Mouse (Mus musculus) neural tube, embryonic 14.5 days (tissue): ENCODE results near the gene Parp6. TPM values are rescaled to one million over a fixed set of nuclear protein-coding genes. Genes with fewer than 3 reads are reported as not detected.

Experiments
- ATAC-seq: fragments of 200-750 bp; cut with Nextera tagmentation; 2 replicates; pipeline ENCODE4 v1.8.0; 2017; ENCODE audit warnings: low read depth, mild to moderate bottlenecking, moderate TSS enrichment, moderate library complexity
- H3K27ac ChIP-seq: fragments of 300-500 bp; sonication (generic); 2 replicates; pipeline ENCODE4 v1.5.1; 2014; ENCODE audit warnings: low read depth, mild to moderate bottlenecking, control low read depth, low read length, moderate library complexity, mixed read lengths
- H3K27me3 ChIP-seq: fragments of 300-500 bp; sonication (generic); 2 replicates; pipeline ENCODE4 v1.6.1; 2014; ENCODE audit warnings: low read length; ENCODE audit not compliant: control insufficient read depth, insufficient read depth
- H3K36me3 ChIP-seq: fragments of 300-500 bp; sonication (generic); 2 replicates; pipeline ENCODE4 v1.6.1; 2014; ENCODE audit warnings: low read length, mixed read lengths; ENCODE audit not compliant: control insufficient read depth, insufficient read depth
- H3K4me1 ChIP-seq: fragments of 300-500 bp; sonication (generic); 2 replicates; pipeline ENCODE4 v1.6.1; 2014; ENCODE audit warnings: low read length; ENCODE audit not compliant: control insufficient read depth, insufficient read depth
- H3K4me2 ChIP-seq: fragments of 300-500 bp; sonication (generic); 2 replicates; pipeline ENCODE4 v1.6.1; 2014; ENCODE audit warnings: mild to moderate bottlenecking, low read depth, low read length, control low read depth
- H3K4me3 ChIP-seq: fragments of 300-500 bp; sonication (generic); 2 replicates; pipeline ENCODE4 v1.5.1; 2014; ENCODE audit warnings: low read depth, low read length, control low read depth, mixed read lengths
- H3K9ac ChIP-seq: fragments of 300-500 bp; sonication (generic); replicated peaks from 2 replicates; pipeline ENCODE4 v1.6.1; 2014; ENCODE audit warnings: low read depth, mild to moderate bottlenecking, control low read depth, low read length, mixed read lengths
- H3K9me3 ChIP-seq: fragments of 300-500 bp; sonication (generic); 2 replicates; pipeline ENCODE4 v1.6.1; 2016; ENCODE audit warnings: low read length; ENCODE audit not compliant: control insufficient read depth
- WGBS: fragments of 180-500 bp; shearing (Covaris S2); extraction: QIAGEN DNeasy Blood & Tissue Kit; methylation state at CpG from one replicate; pipeline ENCODE4 v1.1.7; 2014; 5-methylcytosine and 5-hydroxymethylcytosine counted together
- polyA plus RNA-seq: library from polyadenylated mRNA; unstranded; fragments of >200 nt; fragmentation: Nextera tagmentation; extraction: Ambion mirVana; gene quantifications from 2 replicates; pipeline ENCODE4 v1.2.1, GENCODE M21; 2014

Gene Parp6
- polyA plus RNA-seq, 1 experiment from 2014 or later: 258 TPM

GRCm38 (mm10) chr9:59649911-59650310 lies 32.8 kb downstream of the Parp6 start:
- Histone ChIP-seq H3K4me2 (no peak overlapping the region), H3K27ac (no peak overlapping the region), H3K4me3 (no peak overlapping the region), H3K9ac (no peak overlapping the region), H3K27me3 (no peaks in the 10 kb centered on the region), H3K9me3 (no peaks in the 10 kb centered on the region), H3K36me3 (peaks cover 41% of the 10 kb centered on the region), H3K4me1 (no peaks in the 10 kb centered on the region)
- WGBS: 93% methylated on average over 4 of the region's 4 CpGs
- no peak for ATAC-seq

- no peaks in the 10 kb centered on the region for H3K9me3 ChIP-seq
- WGBS: 39% methylated on average over 3 of the region's 3 CpGs
- no peak overlapping the region for H3K27ac ChIP-seq
- no peak overlapping the region for H3K4me3 ChIP-seq
- H3K36me3 ChIP-seq: peaks cover 18% of the 10 kb centered on the region
- no peaks in the 10 kb centered on the region for H3K27me3 ChIP-seq
- no peak overlapping the region for H3K9ac ChIP-seq
- H3K4me1 ChIP-seq: peaks cover 8% of the 10 kb centered on the region; the same call in 1 of the 2 replicates
- no peak overlapping the region for H3K4me2 ChIP-seq
- no peak for ATAC-seq
These were observed 36.3 kb downstream of the Parp6 start for GRCm38 (mm10) chr9:59653371-59653770.

- 89% methylated on average over 2 of the region's 2 CpGs for WGBS
- H3K9ac ChIP-seq: no peak overlapping the region
- no peak overlapping the region for H3K27ac ChIP-seq
These were observed 37.4 kb downstream of the Parp6 start for GRCm38 (mm10) chr9:59654450-59654983.

GRCm38 (mm10) chr9:59655958-59656634 lies 39.0 kb downstream of the Parp6 start, which contains the start of gene Pkm:
Gene Pkm (plus strand): TSS chr9:59656368.
- under 1% methylated on average over 45 of the region's 46 CpGs for WGBS
- Histone ChIP-seq H3K9me3 (no peaks in the 10 kb centered on the region), H3K27ac (peak within 1 kb of the TSS; percentile 97), H3K4me3 (peak within 1 kb of the TSS; percentile 75), H3K27me3 (no peaks in the 10 kb centered on the region), H3K9ac (peak within 1 kb of the TSS; percentile 88), H3K4me1 (peaks cover 34% of the 10 kb centered on the region), H3K4me2 (peak within 1 kb of the TSS; percentile 67), H3K36me3 (peaks cover 3% of the 10 kb centered on the region; the same call in 1 of the 2 replicates)
- peak; percentile 92 for ATAC-seq

More at GRCm38 (mm10) chr9:59654450-59654983, 37.4 kb downstream of the Parp6 start:
- no peak overlapping the region for H3K4me2 ChIP-seq
- no peak for ATAC-seq
- H3K4me3 ChIP-seq: no peak overlapping the region
- no peaks in the 10 kb centered on the region for H3K9me3 ChIP-seq
- peaks cover 19% of the 10 kb centered on the region for H3K4me1 ChIP-seq
- no peaks in the 10 kb centered on the region for H3K27me3 ChIP-seq
- peaks cover 10% of the 10 kb centered on the region; the same call in 1 of the 2 replicates for H3K36me3 ChIP-seq

GRCm38 (mm10) chr9:59656635-59657617 lies 39.8 kb downstream of the Parp6 start:
- Histone ChIP-seq H3K27me3 (no peaks in the 10 kb centered on the region), H3K4me3 (peak overlapping the region; percentile 75), H3K36me3 (no peaks in the 10 kb centered on the region), H3K27ac (peak overlapping the region; percentile 97), H3K9ac (peak overlapping the region; percentile 88), H3K9me3 (no peaks in the 10 kb centered on the region), H3K4me2 (peak overlapping the region; percentile 67), H3K4me1 (peaks cover 43% of the 10 kb centered on the region)
- ATAC-seq: peak; percentile 60
- WGBS: under 1% methylated on average over 65 of the region's 65 CpGs

GRCm38 (mm10) chr9:59658146-59658545 lies 41.1 kb downstream of the Parp6 start:
- 4% methylated on average over 4 of the region's 4 CpGs for WGBS
- H3K9me3 ChIP-seq: no peaks in the 10 kb centered on the region
- H3K27me3 ChIP-seq: no peaks in the 10 kb centered on the region
- H3K4me1 ChIP-seq: peaks cover 51% of the 10 kb centered on the region
- peak overlapping the region; percentile 97 for H3K27ac ChIP-seq
- H3K4me2 ChIP-seq: peak overlapping the region; percentile 67
- H3K9ac ChIP-seq: peak overlapping the region; percentile 88
- H3K4me3 ChIP-seq: peak overlapping the region; percentile 75
- ATAC-seq: no peak
- no peaks in the 10 kb centered on the region for H3K36me3 ChIP-seq

- Histone ChIP-seq H3K4me2 (peak overlapping the region; percentile 67), H3K4me3 (peak overlapping the region; percentile 75), H3K9me3 (no peaks in the 10 kb centered on the region), H3K9ac (no peak overlapping the region; the same call in 1 of the 2 replicates), H3K36me3 (no peaks in the 10 kb centered on the region), H3K27ac (peak overlapping the region; percentile 23; the same call in 1 of the 2 replicates), H3K4me1 (peaks cover 59% of the 10 kb centered on the region), H3K27me3 (no peaks in the 10 kb centered on the region)
- ATAC-seq: no peak
- 22% methylated on average over 14 of the region's 14 CpGs for WGBS
These were observed 42.2 kb downstream of the Parp6 start for GRCm38 (mm10) chr9:59659036-59660026.

GRCm38 (mm10) chr9:59660421-59660820 lies 43.3 kb downstream of the Parp6 start:
- Histone ChIP-seq H3K27me3 (no peaks in the 10 kb centered on the region), H3K9me3 (no peaks in the 10 kb centered on the region), H3K4me1 (peaks cover 59% of the 10 kb centered on the region), H3K27ac (no peak overlapping the region), H3K9ac (no peak overlapping the region), H3K4me2 (peak overlapping the region; percentile 67; the same call in 1 of the 2 replicates), H3K4me3 (no peak overlapping the region), H3K36me3 (peaks cover 5% of the 10 kb centered on the region; the same call in 1 of the 2 replicates)
- 42% methylated on average over 10 of the region's 10 CpGs for WGBS
- no peak for ATAC-seq
